Mouse (Mus musculus) adrenal gland, adult 18-20 months (tissue): ENCODE data around the gene Slc41a1. TPM values are rescaled to one million over a fixed set of nuclear protein-coding genes. Genes with fewer than 3 reads are reported as not detected.
A peak's percentile ranks its signal among the peaks of the same experiment; 100 is the strongest.

Source experiments
- DNase-seq, 2 experiments: peaks; one replicate each; pipeline ENCODE4 v3.0.0; 2021 to 2022; ENCODE audit warnings: low spot score in 2 of 2
- total RNA-seq, 2 experiments: library from RNA; stranded (reverse); gene quantifications; 1 replicate in 1 of 2; 2 replicates in 1 of 2; pipeline ENCODE4 v1.2.3; 2021

The Slc41a1 gene
- total RNA-seq, 2 experiments from 2014 or later = 29.4 to 41.6 TPM

GRCm38 (mm10) chr1:131879816-131880215 lies 52.5 kb downstream of the Slc41a1 start:
- DNase-seq = no peak

- peak; percentile 24 to 40 for DNase-seq
These were observed 55.5 kb downstream of the Slc41a1 start for GRCm38 (mm10) chr1:131882787-131883186.

GRCm38 (mm10) chr1:131886173-131886572 lies 58.9 kb downstream of the Slc41a1 start:
- DNase-seq = no peak

- DNase-seq = no peak
These were observed 59.3 kb downstream of the Slc41a1 start for GRCm38 (mm10) chr1:131886641-131887040.

GRCm38 (mm10) chr1:131890043-131890658 lies 62.9 kb downstream of the Slc41a1 start:
- DNase-seq = no peak

GRCm38 (mm10) chr1:131891436-131891835 lies 64.1 kb downstream of the Slc41a1 start:
- DNase-seq = no peak

Other genes starting within 250 kb of the Slc41a1 start
- not detected for gene Avpr1b, start 228.3 kb upstream of the Slc41a1 start, total RNA-seq
- under 1 TPM; 0.46 to 0.90 TPM for gene Ctse, start 189.2 kb upstream of the Slc41a1 start, total RNA-seq
- 1 to 10 TPM; 4.3 to 6.1 TPM for gene Rab7b, start 138.8 kb upstream of the Slc41a1 start, total RNA-seq
- gene Slc26a9, start 83.5 kb upstream of the Slc41a1 start, total RNA-seq = not detected
- 10 to 100 TPM; 12.9 to 18.0 TPM for gene Pm20d1, start 30.1 kb upstream of the Slc41a1 start, total RNA-seq
- gene Rab29, start 39.7 kb downstream of the Slc41a1 start, total RNA-seq = 10 to 100 TPM; 14.2 to 14.5 TPM
- 100 to 1,000 TPM; 107 to 130 TPM for gene Nucks1, start 83.0 kb downstream of the Slc41a1 start, total RNA-seq
- gene Slc45a3, start 135.5 kb downstream of the Slc41a1 start, total RNA-seq = 10 to 100 TPM; 22.9 to 33.6 TPM
- gene Elk4, start 180.1 kb downstream of the Slc41a1 start, total RNA-seq = 10 to 100 TPM; 79.8 to 86.4 TPM
- 10 to 100 TPM; 13.3 to 31.0 TPM for gene Mfsd4a, start 240.6 kb downstream of the Slc41a1 start, total RNA-seq